Mouse (Mus musculus): Measurements from ENCODE around the gene Cnih2. TPM values are rescaled to one million over a fixed set of nuclear protein-coding genes. Genes with fewer than 3 reads are reported as not detected.

Cnih2 gene
- polyA plus RNA-seq, 1 experiment from 2014 or later = 7.4 TPM

DNA sequence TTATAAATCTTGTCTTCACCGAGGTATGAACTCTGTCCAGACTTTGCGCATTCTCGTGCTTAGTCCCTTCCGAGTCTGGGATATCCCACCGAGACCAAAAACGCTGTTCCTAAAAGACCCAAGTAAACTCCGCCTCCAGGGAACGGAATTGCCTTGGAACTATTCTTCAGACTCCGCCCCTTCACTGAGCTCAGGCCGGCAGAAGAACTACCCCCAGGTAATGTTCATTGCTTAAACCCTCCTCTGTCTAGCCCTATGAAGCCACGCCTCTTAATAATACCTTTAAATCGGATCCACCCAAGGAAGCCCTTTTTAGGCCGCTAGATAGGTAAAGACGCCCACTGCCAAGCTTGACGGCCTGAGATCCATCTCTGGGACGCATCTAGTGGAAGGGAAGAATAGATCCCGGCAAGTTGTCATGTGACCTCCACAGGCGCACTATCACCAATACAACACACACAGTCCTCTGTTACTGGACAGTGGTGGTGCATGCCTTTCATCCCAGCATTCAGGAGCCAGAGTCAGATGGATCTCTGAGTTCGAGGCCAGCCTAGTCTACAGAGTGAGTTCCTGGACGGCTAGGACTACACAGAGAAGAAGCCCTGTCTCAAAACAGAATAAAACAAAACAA lies 25.8 kb downstream of the Cnih2 start:
- Histone ChIP-seq H3K36me3 (ENCODE audit: control insufficient read depth, insufficient read depth, low read length) (0 out of 2 replicates have a peak, but pooled peaks cover 3% of the 10 kb centered on the region), H3K4me2 (ENCODE audit: low read depth, low read length) (peak overlapping the region; percentile 77), H3K4me3 (replicated peaks; ENCODE audit: low read length) (peak overlapping the region; percentile 69), H3K27ac (ENCODE audit: low read length) (peak overlapping the region; percentile 94), H3K9me3 (replicated peaks; ENCODE audit: control insufficient read depth, low read length) (no peaks in the 10 kb centered on the region), H3K27me3 (ENCODE audit: control insufficient read depth, insufficient read depth, low read length) (no peaks in the 10 kb centered on the region), H3K9ac (ENCODE audit: low read length) (peak overlapping the region; percentile 87), H3K4me1 (ENCODE audit: control insufficient read depth, insufficient read depth, low read length) (peaks cover 33% of the 10 kb centered on the region; the same call in 1 of the 2 replicates)
- WGBS = 3% methylated on average over 20 of the region's 20 CpGs
- peak; percentile 5; the same call in 1 of the 2 replicates for ATAC-seq (ENCODE audit: insufficient read depth, low FRiP score)

- Histone ChIP-seq H3K9me3 (replicated peaks; ENCODE audit: control insufficient read depth, low read length) (no peaks in the 10 kb centered on the region), H3K9ac (ENCODE audit: low read length) (peak overlapping the region; percentile 87), H3K27me3 (ENCODE audit: control insufficient read depth, insufficient read depth, low read length) (no peaks in the 10 kb centered on the region), H3K27ac (ENCODE audit: low read length) (peak overlapping the region; percentile 94), H3K4me3 (replicated peaks; ENCODE audit: low read length) (peak overlapping the region; percentile 69), H3K36me3 (ENCODE audit: control insufficient read depth, insufficient read depth, low read length) (0 out of 2 replicates have a peak, but pooled peaks cover 3% of the 10 kb centered on the region), H3K4me1 (ENCODE audit: control insufficient read depth, insufficient read depth, low read length) (peaks cover 41% of the 10 kb centered on the region), H3K4me2 (ENCODE audit: low read depth, low read length) (peak overlapping the region; percentile 77)
- ATAC-seq (ENCODE audit: insufficient read depth, low FRiP score) = peak; percentile 86
- WGBS = under 1% methylated on average over 40 of the region's 40 CpGs
Observed at GRCm38 (mm10) chr19:5071545-5072369, 26.6 kb downstream of the Cnih2 start.

GRCm38 (mm10) chr19:5071077-5071476 lies 27.2 kb downstream of the Cnih2 start:
- Histone ChIP-seq H3K36me3 (ENCODE audit: control insufficient read depth, insufficient read depth, low read length) (no peaks in the 10 kb centered on the region), H3K4me3 (replicated peaks; ENCODE audit: low read length) (peak overlapping the region; percentile 69), H3K9ac (ENCODE audit: low read length) (peak overlapping the region; percentile 87), H3K4me2 (ENCODE audit: low read depth, low read length) (peak overlapping the region; percentile 77), H3K9me3 (replicated peaks; ENCODE audit: control insufficient read depth, low read length) (no peaks in the 10 kb centered on the region), H3K27me3 (ENCODE audit: control insufficient read depth, insufficient read depth, low read length) (no peaks in the 10 kb centered on the region), H3K4me1 (ENCODE audit: control insufficient read depth, insufficient read depth, low read length) (peaks cover 41% of the 10 kb centered on the region), H3K27ac (ENCODE audit: low read length) (peak overlapping the region; percentile 89)
- no peak for ATAC-seq (ENCODE audit: insufficient read depth, low FRiP score)
- 10% methylated on average over 11 of the region's 11 CpGs for WGBS

GRCm38 (mm10) chr19:5069978-5070377 lies 28.3 kb downstream of the Cnih2 start:
- peak overlapping the region; percentile 77 for H3K4me2 ChIP-seq (ENCODE audit: low read depth, low read length)
- H3K9me3 ChIP-seq (replicated peaks; ENCODE audit: control insufficient read depth, low read length) = no peaks in the 10 kb centered on the region
- no peak for ATAC-seq (ENCODE audit: insufficient read depth, low FRiP score)
- peak overlapping the region; percentile 87 for H3K9ac ChIP-seq (ENCODE audit: low read length)
- peaks cover 46% of the 10 kb centered on the region for H3K4me1 ChIP-seq (ENCODE audit: control insufficient read depth, insufficient read depth, low read length)
- no peaks in the 10 kb centered on the region for H3K27me3 ChIP-seq (ENCODE audit: control insufficient read depth, insufficient read depth, low read length)
- no peaks in the 10 kb centered on the region for H3K36me3 ChIP-seq (ENCODE audit: control insufficient read depth, insufficient read depth, low read length)
- WGBS = 75% methylated on average over 7 of the region's 7 CpGs
- H3K4me3 ChIP-seq (replicated peaks; ENCODE audit: low read length) = peak overlapping the region; percentile 69
- H3K27ac ChIP-seq (ENCODE audit: low read length) = peak overlapping the region; percentile 89; the same call in 1 of the 2 replicates

DNA sequence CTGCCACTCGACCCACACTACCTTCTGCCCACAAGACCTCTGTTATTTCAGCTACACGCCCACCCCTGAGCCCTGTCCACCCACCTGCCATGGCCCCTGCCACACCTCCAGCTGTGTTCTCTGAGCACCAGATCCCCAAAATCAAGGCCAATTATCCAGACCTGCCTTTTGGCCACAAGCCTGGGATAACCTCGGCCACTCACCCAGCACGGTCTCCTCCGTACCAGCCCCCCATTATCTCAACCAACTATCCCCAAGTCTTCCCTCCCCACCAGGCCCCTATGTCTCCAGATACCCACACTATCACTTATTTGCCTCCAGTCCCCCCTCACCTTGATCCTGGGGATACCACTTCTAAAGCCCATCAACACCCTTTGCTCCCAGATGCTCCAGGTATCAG lies 28.8 kb downstream of the Cnih2 start:
- no peak for ATAC-seq (ENCODE audit: insufficient read depth, low FRiP score)
- no peaks in the 10 kb centered on the region for H3K9me3 ChIP-seq (replicated peaks; ENCODE audit: control insufficient read depth, low read length)
- H3K36me3 ChIP-seq (ENCODE audit: control insufficient read depth, insufficient read depth, low read length) = no peaks in the 10 kb centered on the region
- no peak overlapping the region for H3K27ac ChIP-seq (ENCODE audit: low read length)
- peak overlapping the region; percentile 87 for H3K9ac ChIP-seq (ENCODE audit: low read length)
- peak overlapping the region; percentile 77 for H3K4me2 ChIP-seq (ENCODE audit: low read depth, low read length)
- H3K4me3 ChIP-seq (replicated peaks; ENCODE audit: low read length) = peak overlapping the region; percentile 69
- H3K4me1 ChIP-seq (ENCODE audit: control insufficient read depth, insufficient read depth, low read length) = peaks cover 50% of the 10 kb centered on the region
- 72% methylated on average over 5 of the region's 5 CpGs for WGBS
- H3K27me3 ChIP-seq (ENCODE audit: control insufficient read depth, insufficient read depth, low read length) = no peaks in the 10 kb centered on the region

DNA sequence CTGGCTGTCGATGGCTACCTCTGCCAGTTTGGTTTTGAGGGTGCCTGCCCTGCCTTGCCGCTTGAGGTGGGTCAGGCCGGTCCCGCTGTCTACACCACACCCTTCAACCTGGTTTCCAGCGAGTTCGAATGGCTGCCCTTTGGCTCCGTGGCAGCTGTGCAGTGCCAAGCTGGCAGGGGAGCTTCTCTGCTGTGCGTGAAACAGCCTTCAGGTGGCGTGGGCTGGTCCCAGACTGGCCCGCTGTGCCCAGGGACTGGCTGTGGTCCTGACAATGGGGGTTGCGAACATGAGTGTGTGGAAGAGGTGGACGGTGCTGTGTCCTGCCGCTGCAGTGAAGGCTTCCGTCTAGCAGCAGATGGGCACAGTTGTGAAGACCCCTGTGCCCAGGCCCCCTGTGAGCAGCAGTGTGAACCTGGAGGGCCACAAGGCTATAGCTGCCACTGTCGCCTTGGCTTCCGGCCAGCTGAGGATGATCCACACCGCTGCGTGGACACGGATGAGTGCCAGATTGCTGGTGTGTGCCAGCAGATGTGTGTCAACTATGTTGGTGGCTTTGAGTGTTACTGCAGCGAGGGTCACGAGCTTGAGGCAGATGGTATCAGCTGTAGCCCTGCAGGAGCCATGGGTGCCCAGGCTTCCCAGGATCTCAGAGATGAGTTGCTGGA lies 29.6 kb downstream of the Cnih2 start:
- ATAC-seq (ENCODE audit: insufficient read depth, low FRiP score) = no peak
- Histone ChIP-seq H3K27me3 (ENCODE audit: control insufficient read depth, insufficient read depth, low read length) (no peaks in the 10 kb centered on the region), H3K9me3 (replicated peaks; ENCODE audit: control insufficient read depth, low read length) (no peaks in the 10 kb centered on the region), H3K9ac (ENCODE audit: low read length) (peak overlapping the region; percentile 87), H3K4me2 (ENCODE audit: low read depth, low read length) (peak overlapping the region; percentile 77), H3K36me3 (ENCODE audit: control insufficient read depth, insufficient read depth, low read length) (no peaks in the 10 kb centered on the region), H3K4me3 (replicated peaks; ENCODE audit: low read length) (peak overlapping the region; percentile 69), H3K4me1 (ENCODE audit: control insufficient read depth, insufficient read depth, low read length) (peaks cover 50% of the 10 kb centered on the region), H3K27ac (ENCODE audit: low read length) (peak overlapping the region; percentile 97)
- WGBS = 32% methylated on average over 21 of the region's 21 CpGs

DNA sequence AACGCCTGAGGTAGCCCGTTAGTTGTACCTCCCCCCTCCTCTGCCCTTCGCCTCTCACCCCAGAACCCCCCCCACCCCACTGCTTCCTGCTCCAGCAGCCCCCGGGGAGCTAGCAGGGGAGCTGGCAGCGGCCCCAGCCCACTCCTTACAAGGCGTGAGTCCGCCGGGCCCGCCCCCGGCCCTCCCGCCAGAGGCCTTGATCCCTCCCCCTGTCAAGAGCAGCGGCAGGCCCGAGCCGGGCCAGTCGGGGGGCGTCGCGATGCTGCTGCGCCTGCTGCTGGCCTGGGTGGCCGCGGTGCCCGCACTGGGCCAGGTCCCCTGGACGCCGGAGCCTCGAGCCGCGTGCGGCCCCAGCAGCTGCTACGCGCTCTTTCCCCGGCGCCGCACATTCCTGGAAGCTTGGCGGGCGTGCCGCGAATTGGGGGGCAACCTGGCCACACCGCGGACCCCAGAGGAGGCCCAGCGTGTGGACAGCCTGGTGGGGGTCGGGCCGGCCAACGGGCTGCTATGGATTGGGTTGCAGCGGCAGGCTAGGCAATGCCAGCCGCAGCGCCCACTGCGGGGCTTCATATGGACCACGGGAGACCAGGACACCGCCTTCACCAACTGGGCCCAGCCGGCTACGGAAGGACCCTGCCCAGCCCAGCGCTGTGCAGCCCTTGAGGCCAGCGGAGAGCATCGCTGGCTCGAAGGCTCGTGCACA lies 30.3 kb downstream of the Cnih2 start, which contains the start of gene Cd248:
Gene Cd248 (plus strand): TSS at position 212 of the 703 bp plus-strand sequence.
- H3K36me3 ChIP-seq (ENCODE audit: control insufficient read depth, insufficient read depth, low read length) = no peaks in the 10 kb centered on the region
- peak; percentile 70 for ATAC-seq (ENCODE audit: insufficient read depth, low FRiP score)
- H3K27me3 ChIP-seq (ENCODE audit: control insufficient read depth, insufficient read depth, low read length) = no peaks in the 10 kb centered on the region
- no peaks in the 10 kb centered on the region for H3K9me3 ChIP-seq (replicated peaks; ENCODE audit: control insufficient read depth, low read length)
- H3K4me3 ChIP-seq (replicated peaks; ENCODE audit: low read length) = peak within 1 kb of the TSS; percentile 69
- peak within 1 kb of the TSS; percentile 77 for H3K4me2 ChIP-seq (ENCODE audit: low read depth, low read length)
- H3K9ac ChIP-seq (ENCODE audit: low read length) = peak within 1 kb of the TSS; percentile 87
- peak within 1 kb of the TSS; percentile 97 for H3K27ac ChIP-seq (ENCODE audit: low read length)
- 2% methylated on average over 56 of the region's 56 CpGs for WGBS
- H3K4me1 ChIP-seq (ENCODE audit: control insufficient read depth, insufficient read depth, low read length) = peaks cover 50% of the 10 kb centered on the region

- Histone ChIP-seq H3K4me1 (ENCODE audit: control insufficient read depth, insufficient read depth, low read length) (peaks cover 44% of the 10 kb centered on the region), H3K27me3 (ENCODE audit: control insufficient read depth, insufficient read depth, low read length) (no peaks in the 10 kb centered on the region), H3K9ac (ENCODE audit: low read length) (peak overlapping the region; percentile 87), H3K9me3 (replicated peaks; ENCODE audit: control insufficient read depth, low read length) (no peaks in the 10 kb centered on the region), H3K4me3 (replicated peaks; ENCODE audit: low read length) (peak overlapping the region; percentile 69), H3K36me3 (ENCODE audit: control insufficient read depth, insufficient read depth, low read length) (no peaks in the 10 kb centered on the region), H3K27ac (ENCODE audit: low read length) (peak overlapping the region; percentile 97), H3K4me2 (ENCODE audit: low read depth, low read length) (peak overlapping the region; percentile 77)
- 6% methylated on average over 15 of the region's 15 CpGs for WGBS
- 0 out of 2 replicates have a peak, but pooled peaks have one; percentile 1 for ATAC-seq (ENCODE audit: insufficient read depth, low FRiP score)
Observed at GRCm38 (mm10) chr19:5067040-5067799, 31.1 kb downstream of the Cnih2 start.
